Mouse (Mus musculus): ENCODE results near the gene Acsbg2.

Acsbg2 gene

DNA sequence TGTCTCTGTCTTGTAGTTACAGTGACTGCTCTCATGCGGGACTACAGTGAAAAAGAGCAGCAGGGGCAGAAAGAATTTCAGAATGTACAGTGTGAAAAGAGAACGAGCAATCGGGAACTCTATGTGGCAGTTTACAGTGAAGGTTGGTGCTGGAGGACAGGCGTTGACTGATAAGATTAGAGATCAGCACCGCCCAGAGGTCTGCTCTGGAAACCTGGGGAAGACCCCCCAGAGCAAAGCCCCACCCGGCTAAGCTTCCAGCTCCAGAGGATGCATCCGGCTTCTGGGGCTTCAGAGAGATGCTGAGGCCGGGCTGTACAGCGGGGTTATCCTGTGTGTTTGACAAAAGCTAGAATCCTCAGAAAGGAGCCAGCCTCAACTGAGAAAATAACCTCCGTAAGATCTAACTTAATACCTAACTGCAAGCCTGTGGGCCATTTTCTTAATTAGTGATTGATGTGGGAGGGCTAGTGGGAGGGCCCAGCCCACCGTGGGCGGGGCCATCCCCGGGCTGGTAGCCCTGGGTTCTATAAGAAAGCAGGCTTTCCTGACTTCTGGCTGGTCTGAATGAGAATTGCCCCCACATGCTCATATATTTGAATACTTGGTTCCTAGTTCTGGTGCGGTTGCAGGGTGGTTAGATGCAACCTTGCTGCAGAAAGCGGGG, 3.8 kb downstream of the Acsbg2 start:
- no peak for DNase-seq

GRCm38 (mm10) chr17:56869481-56869977, 4.7 kb downstream of the Acsbg2 start:
- no peak for DNase-seq

DNA sequence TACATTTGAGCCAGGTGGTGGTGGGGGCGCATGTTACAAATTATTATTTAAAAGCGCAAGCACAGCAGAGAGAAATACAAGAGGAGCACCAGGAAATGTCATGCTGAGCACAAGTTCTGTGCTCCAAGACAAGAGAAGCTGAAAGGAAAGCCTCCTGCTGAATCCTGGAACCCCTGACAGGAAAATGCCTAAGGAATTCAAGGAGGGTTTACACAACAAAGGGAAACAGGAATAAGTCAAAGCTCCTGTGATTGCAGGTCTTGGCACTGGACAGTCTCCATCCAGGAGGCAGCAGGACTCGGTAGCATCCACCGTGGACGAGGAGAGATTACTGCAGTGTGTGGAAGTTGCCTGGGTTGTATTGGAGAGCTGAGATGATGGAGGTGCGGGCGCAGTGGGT, 8.2 kb downstream of the Acsbg2 start:
- no peak for DNase-seq

DNA sequence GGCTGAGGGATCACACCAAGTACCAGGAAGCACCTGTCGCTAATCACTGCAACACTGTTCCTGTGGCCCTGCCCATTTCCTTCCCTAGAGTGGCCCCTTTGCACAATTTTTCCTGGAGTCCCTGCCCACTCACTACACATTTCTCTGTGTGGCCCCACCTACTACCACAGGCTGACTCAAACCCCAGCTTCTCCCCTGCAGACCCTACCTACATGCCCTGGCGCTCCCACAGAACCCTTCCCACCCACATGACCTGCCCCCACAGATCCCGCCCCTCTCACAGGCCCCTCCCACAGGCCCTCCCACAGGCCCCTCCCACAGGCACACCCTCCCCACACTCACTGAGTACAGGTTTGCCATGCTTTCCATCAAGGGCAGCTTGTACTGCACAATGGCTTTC, 13.1 kb downstream of the Acsbg2 start:
- no peak for DNase-seq

DNA sequence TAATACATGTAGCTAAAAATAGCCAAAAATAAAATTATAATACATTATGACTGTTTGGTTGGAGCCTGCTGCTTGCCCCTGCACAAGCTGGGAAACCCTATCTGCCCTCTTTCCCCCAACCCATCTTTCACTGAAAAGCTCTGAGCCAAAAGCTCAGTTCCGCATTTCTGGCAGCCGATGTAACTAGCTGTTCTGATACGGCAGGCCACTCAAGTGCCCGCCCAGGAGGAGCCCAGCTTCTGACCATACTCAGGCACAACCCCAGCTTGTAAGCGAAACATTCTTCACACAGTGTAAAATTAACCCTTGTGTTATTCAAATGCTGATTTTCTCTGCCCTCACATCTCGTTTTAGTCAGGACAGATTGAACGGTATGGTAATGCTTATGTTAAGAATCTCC, 15.3 kb downstream of the Acsbg2 start:
- no peak for DNase-seq

- DNase-seq, result peak; percentile 20
Measured at GRCm38 (mm10) chr17:56858216-56858615, 16.0 kb downstream of the Acsbg2 start.

DNA sequence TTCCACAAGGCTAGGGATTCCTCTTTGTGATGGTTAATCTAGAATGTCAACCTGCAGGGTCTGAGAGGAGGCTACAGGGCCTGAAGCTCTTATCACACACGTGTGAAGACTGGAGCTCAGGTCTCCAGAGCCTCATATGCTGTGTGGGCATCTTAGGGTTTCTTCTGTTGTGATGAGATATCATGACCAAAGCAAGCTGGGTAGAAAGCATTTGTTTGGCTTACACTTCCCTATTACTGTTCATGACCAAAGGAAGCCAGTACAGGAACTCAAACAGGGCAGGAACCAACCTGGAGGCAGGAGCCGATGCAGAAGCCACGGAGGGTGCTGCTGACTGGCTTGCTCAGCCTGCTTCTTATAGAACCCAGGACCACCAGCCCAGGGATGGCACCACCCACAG, 18.8 kb downstream of the Acsbg2 start:
- no peak for DNase-seq

DNA sequence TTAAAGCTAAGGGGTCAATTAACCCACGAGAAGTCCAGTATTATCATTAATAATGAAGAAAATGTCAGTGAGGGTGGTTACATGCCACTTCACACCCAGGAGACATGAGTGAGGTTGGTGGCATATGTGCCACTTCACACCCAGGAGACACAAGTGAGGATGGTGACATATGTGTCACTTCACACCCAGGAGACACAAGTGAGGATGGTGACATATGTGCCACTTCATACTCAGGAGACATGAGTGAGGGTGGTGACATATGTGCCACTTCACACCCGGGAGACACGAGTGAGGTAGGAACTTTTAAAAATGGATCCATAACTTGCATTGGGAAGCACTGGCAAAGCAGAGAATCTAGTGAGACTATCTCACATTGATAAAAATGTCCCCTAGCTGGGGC, 23.1 kb downstream of the Acsbg2 start:
- DNase-seq, result no peak

DNA sequence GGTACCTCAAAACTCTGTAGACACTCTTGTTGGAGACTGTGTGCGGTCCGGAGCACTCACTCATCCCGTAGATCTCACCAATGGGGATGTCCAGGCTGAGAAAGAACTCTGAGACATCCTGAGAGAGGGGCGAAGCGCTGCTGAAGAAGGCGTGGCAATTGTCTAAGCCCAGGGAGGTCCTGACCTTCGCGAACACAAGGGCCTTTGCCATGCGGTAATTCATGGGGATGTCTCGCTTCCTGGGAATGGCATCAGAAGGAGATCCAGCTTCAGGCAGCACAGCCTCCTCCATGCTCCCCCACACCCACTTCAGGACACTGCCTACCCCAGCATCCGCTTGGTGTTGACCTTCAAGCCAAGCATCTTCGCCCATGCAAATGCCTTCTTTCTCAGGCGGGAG, 24.5 kb downstream of the Acsbg2 start:
- DNase-seq, result no peak

DNA sequence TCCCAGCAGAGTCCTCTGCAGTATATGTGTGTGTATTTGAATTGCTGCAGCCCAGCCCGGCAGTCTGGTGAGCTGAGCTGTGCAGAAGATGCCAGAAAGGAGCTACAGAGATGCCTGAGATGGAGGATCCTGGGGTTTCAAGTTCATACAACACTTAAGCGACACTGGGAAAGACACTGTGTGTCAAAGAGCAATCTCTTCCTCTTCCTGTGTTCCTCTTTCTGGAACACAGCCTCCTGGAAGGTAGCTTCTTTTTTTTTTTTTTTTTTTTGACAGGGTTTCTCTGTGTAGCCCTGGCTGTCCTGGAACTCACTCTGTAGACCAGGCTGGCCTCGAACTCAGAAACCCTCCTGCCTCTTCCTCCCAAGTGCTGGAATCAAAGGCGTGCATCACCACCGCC, 25.5 kb downstream of the Acsbg2 start:
- DNase-seq, result no peak

DNA sequence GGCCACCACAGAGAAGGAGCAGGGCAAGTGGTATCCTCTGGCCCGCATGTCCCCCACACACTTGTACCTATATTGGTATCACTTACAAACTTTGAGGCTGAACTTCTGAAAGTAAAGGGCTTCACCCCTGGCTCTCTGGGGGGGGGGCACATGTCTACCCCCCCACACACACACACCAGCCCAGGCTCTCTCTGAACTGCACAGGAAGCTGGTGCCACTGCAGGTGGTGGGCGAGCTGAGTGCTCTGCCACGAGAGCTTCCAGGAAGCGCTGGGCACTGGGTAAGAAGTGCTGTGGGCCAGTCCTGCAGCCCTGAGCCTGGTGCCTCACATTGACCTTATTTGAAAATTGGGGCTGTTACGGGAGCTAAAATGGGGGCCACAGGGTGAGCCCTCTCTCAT, 30.6 kb downstream of the Acsbg2 start:
- no peak for DNase-seq

DNA sequence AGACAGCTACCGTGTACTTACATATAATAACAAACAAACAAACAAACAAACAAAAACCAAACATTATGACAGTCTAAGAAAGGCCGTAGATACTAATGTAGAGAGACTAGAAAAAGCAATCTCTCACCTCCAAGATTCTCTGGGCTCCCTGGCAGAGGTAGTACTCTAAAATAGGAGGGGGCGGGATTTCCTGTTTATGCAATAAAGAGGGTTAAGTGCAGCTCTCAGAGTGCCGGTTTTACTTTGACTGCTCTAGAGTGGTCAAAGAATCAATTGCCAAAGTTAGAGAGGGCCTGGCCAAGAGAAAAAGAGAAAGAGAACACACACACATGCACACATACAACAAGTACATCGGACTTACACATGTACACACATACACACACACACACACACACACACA, 32.1 kb downstream of the Acsbg2 start:
- DNase-seq, result no peak

- DNase-seq, result no peak
Measured at GRCm38 (mm10) chr17:56840524-56840923, 33.7 kb downstream of the Acsbg2 start.

DNA sequence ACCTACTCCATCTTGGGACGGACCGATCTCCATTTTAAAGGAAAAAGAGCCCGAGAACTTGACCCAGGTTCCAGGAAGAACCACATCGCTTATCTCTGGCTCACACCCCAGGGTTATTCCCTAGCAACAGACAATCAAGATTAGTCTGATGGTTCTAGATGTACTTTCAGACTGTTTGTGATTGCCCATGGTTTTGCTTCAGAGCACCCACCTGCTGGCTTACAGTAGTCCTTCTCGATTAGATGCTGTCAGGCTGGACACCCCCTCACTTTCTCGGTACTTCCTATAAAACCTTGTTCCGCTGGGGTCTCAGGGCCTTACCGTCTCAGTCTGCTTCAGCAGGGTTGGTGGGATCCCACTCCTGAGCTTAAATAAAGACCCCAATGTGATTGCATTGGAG, 37.9 kb downstream of the Acsbg2 start:
- no peak for DNase-seq

- DNase-seq, result no peak
Measured at GRCm38 (mm10) chr17:56833381-56833780, 40.9 kb downstream of the Acsbg2 start.

DNA sequence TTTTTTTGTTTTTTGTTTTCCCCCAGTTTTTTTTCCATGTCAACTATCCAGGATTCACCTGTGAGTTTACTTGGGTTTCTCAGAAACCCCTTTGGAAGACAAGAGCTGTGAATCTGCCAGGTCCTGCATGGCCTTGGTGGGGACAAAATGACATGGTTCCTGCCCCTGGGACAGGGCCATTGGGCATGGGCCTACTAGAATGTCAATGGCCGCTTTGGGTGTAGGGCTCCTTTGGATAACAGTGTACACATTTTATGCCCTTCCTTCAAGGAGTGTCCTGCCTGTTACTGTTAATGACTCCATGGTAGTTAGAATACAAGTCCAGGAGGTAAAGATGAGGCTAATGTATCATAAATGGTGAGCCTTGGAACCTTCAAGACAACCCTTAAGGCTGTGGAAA, 41.3 kb downstream of the Acsbg2 start:
- DNase-seq, result no peak

DNA sequence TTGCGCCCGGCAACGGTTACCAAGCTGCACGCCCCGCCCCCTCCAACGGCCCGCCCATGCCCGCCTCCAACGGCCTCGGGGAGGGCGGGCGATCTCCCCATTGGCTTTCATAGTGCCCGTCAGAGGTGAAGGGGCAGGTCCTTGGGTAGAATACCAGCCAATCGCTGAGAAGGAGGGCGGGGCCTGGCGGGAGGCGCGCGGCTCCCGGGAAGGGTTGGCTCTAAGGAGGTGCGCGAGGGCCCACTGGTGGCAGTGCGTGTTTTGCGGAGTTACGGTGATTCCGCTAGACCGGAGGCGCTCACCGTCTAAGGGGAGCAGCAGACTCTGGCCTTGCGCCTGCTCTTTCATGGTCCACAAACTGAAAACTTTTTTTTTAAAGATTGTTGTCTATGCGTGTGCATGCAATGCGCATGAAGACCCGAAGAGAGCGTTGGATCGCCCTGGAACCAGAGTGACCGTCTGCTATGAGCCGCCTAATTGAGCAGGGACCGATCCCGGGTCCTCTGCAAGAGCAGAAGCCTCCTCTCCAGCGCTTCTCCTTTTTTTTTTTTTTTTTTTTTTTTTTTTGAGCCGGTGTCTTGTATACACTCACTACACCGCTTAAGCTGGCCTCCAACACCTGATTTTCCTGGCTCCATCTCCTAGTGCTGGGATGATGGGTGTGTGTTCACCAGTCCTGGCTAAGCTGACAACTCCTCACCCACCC, 43.0 kb downstream of the Acsbg2 start:
- peak; percentile 98 for DNase-seq

- DNase-seq, result no peak
Measured at GRCm38 (mm10) chr17:56830411-56831110, 43.7 kb downstream of the Acsbg2 start, which contains the start of gene Rfx2. Gene Rfx2, minus strand, starts transcription at chr17:56831013.

GRCm38 (mm10) chr17:56829795-56830194, 44.5 kb downstream of the Acsbg2 start:
- DNase-seq, result no peak

- DNase-seq, result no peak
Measured at GRCm38 (mm10) chr17:56829171-56829570, 45.1 kb downstream of the Acsbg2 start.

GRCm38 (mm10) chr17:56826718-56827117, 47.5 kb downstream of the Acsbg2 start:
- DNase-seq, result peak; percentile 52

- no peak for DNase-seq
Measured at GRCm38 (mm10) chr17:56823352-56823751, 50.9 kb downstream of the Acsbg2 start.

GRCm38 (mm10) chr17:56822380-56822779, 51.9 kb downstream of the Acsbg2 start:
- DNase-seq, result no peak

- DNase-seq, result peak; percentile 60
Measured at GRCm38 (mm10) chr17:56819694-56820111, 54.5 kb downstream of the Acsbg2 start.

Measured in layer of hippocampus, adult 9-11 months (tissue).